Mouse (Mus musculus): Measurements from ENCODE around the gene Npy1r. TPM values are rescaled to one million over a fixed set of nuclear protein-coding genes. Genes with fewer than 3 reads are reported as not detected.

Gene Npy1r
- polyA plus RNA-seq, 1 experiment from 2014 or later = 0.78 TPM

DNA sequence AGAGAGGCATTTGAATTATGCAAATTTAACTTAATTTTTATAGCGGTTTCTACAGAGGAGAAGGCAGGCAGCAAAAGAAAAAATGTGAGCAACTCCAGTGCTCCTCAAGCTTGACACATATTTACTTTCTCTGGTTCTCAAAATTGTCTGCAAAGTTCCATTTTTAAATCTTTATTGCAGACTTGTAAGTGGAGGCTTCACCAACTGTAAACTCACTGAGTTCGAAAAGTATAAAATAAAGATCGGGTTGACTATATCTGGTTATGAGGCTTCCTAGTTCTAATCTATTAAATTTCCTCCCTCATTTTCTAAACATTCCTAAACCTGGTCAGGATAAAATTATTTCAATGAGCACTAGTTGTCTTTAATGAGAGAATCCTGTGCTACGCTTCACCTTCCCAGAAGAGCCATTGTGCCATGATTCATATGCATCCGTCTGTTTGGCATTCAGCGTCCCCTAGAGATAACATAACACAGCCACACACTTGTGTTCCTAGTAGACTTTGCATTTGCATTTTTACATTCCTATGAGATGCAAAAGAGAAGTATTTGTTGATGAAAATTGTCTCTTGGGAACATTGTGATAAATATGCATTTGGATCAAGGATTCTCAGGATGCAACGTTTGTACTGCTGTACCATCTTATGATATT, 17.5 kb downstream of the Npy1r start:
- Histone ChIP-seq H3K9me3 (ENCODE audit: control insufficient read depth, low read length) (no peaks in the 10 kb centered on the region), H3K4me1 (replicated peaks; ENCODE audit: control insufficient read depth, insufficient read depth, low read length) (no peaks in the 10 kb centered on the region), H3K27ac (ENCODE audit: low read depth, low read length) (no peak overlapping the region), H3K4me2 (no peak overlapping the region), H3K9ac (ENCODE audit: low read depth, low read length) (no peak overlapping the region), H3K27me3 (replicated peaks; ENCODE audit: control insufficient read depth, insufficient read depth, low read length) (no peaks in the 10 kb centered on the region), H3K36me3 (ENCODE audit: control insufficient read depth, insufficient read depth, low read length) (no peaks in the 10 kb centered on the region), H3K4me3 (ENCODE audit: low read depth, low read length) (no peak overlapping the region)
- DNase-seq (ENCODE audit: low spot score) (no peak), ATAC-seq (replicated peaks; ENCODE audit: low FRiP score) (no peak)
- 81% methylated on average over 7 of the region's 7 CpGs for WGBS

- no peaks in the 10 kb centered on the region for H3K4me1 ChIP-seq (replicated peaks; ENCODE audit: control insufficient read depth, insufficient read depth, low read length)
- H3K4me2 ChIP-seq = no peak overlapping the region
- H3K9me3 ChIP-seq (ENCODE audit: control insufficient read depth, low read length) = no peaks in the 10 kb centered on the region
- H3K9ac ChIP-seq (ENCODE audit: low read depth, low read length) = no peak overlapping the region
- H3K27me3 ChIP-seq (replicated peaks; ENCODE audit: control insufficient read depth, insufficient read depth, low read length) = no peaks in the 10 kb centered on the region
- H3K27ac ChIP-seq (ENCODE audit: low read depth, low read length) = no peak overlapping the region
- no peak for DNase-seq (ENCODE audit: low spot score)
- WGBS = 78% methylated on average over 2 of the region's 2 CpGs
- H3K36me3 ChIP-seq (ENCODE audit: control insufficient read depth, insufficient read depth, low read length) = no peaks in the 10 kb centered on the region
- ATAC-seq (replicated peaks; ENCODE audit: low FRiP score) = no peak
- H3K4me3 ChIP-seq (ENCODE audit: low read depth, low read length) = no peak overlapping the region
Observed at GRCm38 (mm10) chr8:66722835-66723234, 25.8 kb downstream of the Npy1r start.

DNA sequence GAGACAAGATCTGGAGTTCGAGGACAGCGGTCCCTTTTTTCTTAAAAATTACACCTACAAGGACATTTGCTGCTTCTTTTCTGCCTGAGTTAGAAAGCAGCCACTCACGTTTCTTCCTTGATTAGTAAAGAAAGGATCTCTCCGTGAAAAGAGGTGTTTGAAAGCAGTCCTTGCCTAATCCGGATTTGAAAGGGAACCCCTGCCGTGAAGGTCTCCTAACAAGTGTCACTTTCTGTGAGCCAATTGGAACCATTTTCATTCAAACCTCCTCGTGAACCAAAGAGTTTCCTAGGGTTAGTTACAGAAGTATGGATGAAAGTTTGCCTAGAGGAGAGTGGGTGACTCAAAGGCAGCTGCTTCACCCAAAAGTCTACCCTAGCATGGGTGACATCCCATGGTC, 32.5 kb downstream of the Npy1r start:
- no peak overlapping the region for H3K4me3 ChIP-seq (ENCODE audit: low read depth, low read length)
- 44% methylated on average over 7 of the region's 7 CpGs for WGBS

DNA sequence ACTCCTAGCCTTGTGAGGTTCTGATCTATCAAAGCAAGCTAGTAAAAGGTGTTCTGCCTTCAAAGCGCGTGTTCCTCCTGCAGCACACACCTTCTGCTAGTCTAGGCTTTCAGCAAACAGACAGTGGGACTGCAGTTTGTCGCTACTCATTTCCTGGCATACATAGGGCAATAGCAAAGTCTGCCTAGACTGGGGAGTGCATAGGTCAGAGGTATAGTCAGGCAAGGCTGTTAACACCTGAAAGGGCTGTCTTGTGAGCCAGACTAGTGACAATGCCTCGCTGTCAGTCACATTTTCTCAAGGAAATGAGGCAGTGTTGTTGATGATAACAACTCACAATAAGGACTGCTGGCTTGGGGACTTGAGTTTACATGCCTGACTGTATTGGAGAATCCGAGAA, 35.0 kb downstream of the Npy1r start:
- Histone ChIP-seq H3K36me3 (ENCODE audit: control insufficient read depth, insufficient read depth, low read length) (no peaks in the 10 kb centered on the region), H3K9ac (ENCODE audit: low read depth, low read length) (no peak overlapping the region), H3K4me3 (ENCODE audit: low read depth, low read length) (no peak overlapping the region), H3K9me3 (ENCODE audit: control insufficient read depth, low read length) (no peaks in the 10 kb centered on the region), H3K27ac (ENCODE audit: low read depth, low read length) (no peak overlapping the region), H3K4me2 (no peak overlapping the region), H3K27me3 (replicated peaks; ENCODE audit: control insufficient read depth, insufficient read depth, low read length) (no peaks in the 10 kb centered on the region), H3K4me1 (replicated peaks; ENCODE audit: control insufficient read depth, insufficient read depth, low read length) (no peaks in the 10 kb centered on the region)
- ATAC-seq (replicated peaks; ENCODE audit: low FRiP score) = no peak
- WGBS = 51% methylated on average over 5 of the region's 5 CpGs
- no peak for DNase-seq (ENCODE audit: low spot score)

More for the DNA sequence above, 32.5 kb downstream of the Npy1r start:
- no peak overlapping the region for H3K9ac ChIP-seq (ENCODE audit: low read depth, low read length)
- H3K36me3 ChIP-seq (ENCODE audit: control insufficient read depth, insufficient read depth, low read length) = no peaks in the 10 kb centered on the region
- ATAC-seq (replicated peaks; ENCODE audit: low FRiP score) (no peak), DNase-seq (ENCODE audit: low spot score) (no peak)
- no peaks in the 10 kb centered on the region for H3K4me1 ChIP-seq (replicated peaks; ENCODE audit: control insufficient read depth, insufficient read depth, low read length)
- no peak overlapping the region for H3K27ac ChIP-seq (ENCODE audit: low read depth, low read length)
- no peaks in the 10 kb centered on the region for H3K27me3 ChIP-seq (replicated peaks; ENCODE audit: control insufficient read depth, insufficient read depth, low read length)
- no peak overlapping the region for H3K4me2 ChIP-seq
- H3K9me3 ChIP-seq (ENCODE audit: control insufficient read depth, low read length) = no peaks in the 10 kb centered on the region

GRCm38 (mm10) chr8:66742359-66742758, 45.4 kb downstream of the Npy1r start:
- ATAC-seq (replicated peaks; ENCODE audit: low FRiP score) (no peak), DNase-seq (ENCODE audit: low spot score) (no peak)
- H3K27me3 ChIP-seq (replicated peaks; ENCODE audit: control insufficient read depth, insufficient read depth, low read length) = no peaks in the 10 kb centered on the region
- no peaks in the 10 kb centered on the region for H3K9me3 ChIP-seq (ENCODE audit: control insufficient read depth, low read length)
- no peak overlapping the region for H3K4me2 ChIP-seq
- H3K9ac ChIP-seq (ENCODE audit: low read depth, low read length) = no peak overlapping the region
- no peak overlapping the region for H3K4me3 ChIP-seq (ENCODE audit: low read depth, low read length)
- no peak overlapping the region for H3K27ac ChIP-seq (ENCODE audit: low read depth, low read length)
- WGBS = 37% methylated on average over 1 of the region's 1 CpGs
- no peaks in the 10 kb centered on the region for H3K4me1 ChIP-seq (replicated peaks; ENCODE audit: control insufficient read depth, insufficient read depth, low read length)
- H3K36me3 ChIP-seq (ENCODE audit: control insufficient read depth, insufficient read depth, low read length) = no peaks in the 10 kb centered on the region

DNA sequence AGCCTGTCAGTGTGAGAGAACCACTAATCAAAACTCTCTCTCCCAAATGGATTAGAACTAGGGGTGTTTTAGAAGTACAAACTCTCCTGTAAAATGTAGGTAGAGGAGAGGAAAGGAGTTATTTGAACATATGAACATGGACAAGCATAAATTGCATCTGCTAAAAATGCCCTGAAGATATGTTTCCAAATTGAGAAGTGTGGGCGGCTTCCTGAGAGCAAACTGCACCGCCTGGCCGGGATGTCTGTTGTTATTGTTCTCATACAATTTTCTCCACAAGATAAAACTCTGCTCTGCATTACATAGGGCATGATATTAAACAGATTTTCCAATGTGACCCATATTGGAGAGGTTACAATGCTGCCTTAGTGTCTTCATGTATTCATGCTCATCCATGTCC, 48.6 kb downstream of the Npy1r start:
- Histone ChIP-seq H3K27ac (ENCODE audit: low read depth, low read length) (no peak overlapping the region), H3K27me3 (replicated peaks; ENCODE audit: control insufficient read depth, insufficient read depth, low read length) (no peaks in the 10 kb centered on the region), H3K36me3 (ENCODE audit: control insufficient read depth, insufficient read depth, low read length) (no peaks in the 10 kb centered on the region), H3K4me2 (no peak overlapping the region), H3K9me3 (ENCODE audit: control insufficient read depth, low read length) (no peaks in the 10 kb centered on the region), H3K4me1 (replicated peaks; ENCODE audit: control insufficient read depth, insufficient read depth, low read length) (no peaks in the 10 kb centered on the region), H3K9ac (ENCODE audit: low read depth, low read length) (no peak overlapping the region), H3K4me3 (ENCODE audit: low read depth, low read length) (no peak overlapping the region)
- DNase-seq (ENCODE audit: low spot score) (no peak), ATAC-seq (replicated peaks; ENCODE audit: low FRiP score) (no peak)
- WGBS = 86% methylated on average over 3 of the region's 3 CpGs

DNA sequence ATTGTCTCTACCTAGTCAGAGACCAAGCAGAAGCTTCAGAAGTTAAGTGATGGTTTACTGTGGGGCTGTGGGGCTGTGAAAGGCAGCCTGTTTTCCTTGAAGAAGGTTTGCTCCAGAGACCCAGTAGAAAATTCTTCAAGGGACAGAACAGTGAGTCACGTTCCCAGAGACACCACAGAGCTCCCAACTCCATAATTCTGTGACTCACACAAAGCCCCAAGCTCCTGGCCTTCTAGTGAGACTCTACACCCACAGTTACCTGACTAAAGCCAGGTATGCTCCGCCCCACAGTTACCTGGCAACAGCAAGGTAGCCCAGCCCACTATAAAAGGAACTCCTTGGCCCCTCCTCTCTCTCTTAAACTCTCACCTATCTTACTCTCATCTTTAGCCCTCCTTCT, 54.6 kb downstream of the Npy1r start:
- Histone ChIP-seq H3K36me3 (ENCODE audit: control insufficient read depth, insufficient read depth, low read length) (no peaks in the 10 kb centered on the region), H3K9me3 (ENCODE audit: control insufficient read depth, low read length) (no peaks in the 10 kb centered on the region), H3K4me2 (no peak overlapping the region), H3K4me1 (replicated peaks; ENCODE audit: control insufficient read depth, insufficient read depth, low read length) (no peaks in the 10 kb centered on the region), H3K4me3 (ENCODE audit: low read depth, low read length) (no peak overlapping the region), H3K27ac (ENCODE audit: low read depth, low read length) (no peak overlapping the region), H3K27me3 (replicated peaks; ENCODE audit: control insufficient read depth, insufficient read depth, low read length) (no peaks in the 10 kb centered on the region), H3K9ac (ENCODE audit: low read depth, low read length) (no peak overlapping the region)
- WGBS = 53% methylated on average over 2 of the region's 2 CpGs
- ATAC-seq (replicated peaks; ENCODE audit: low FRiP score) (no peak), DNase-seq (ENCODE audit: low spot score) (no peak)

GRCm38 (mm10) chr8:66756161-66756560, 59.2 kb downstream of the Npy1r start:
- ATAC-seq (replicated peaks; ENCODE audit: low FRiP score) (no peak), DNase-seq (ENCODE audit: low spot score) (no peak)
- no peak overlapping the region for H3K9ac ChIP-seq (ENCODE audit: low read depth, low read length)
- H3K27me3 ChIP-seq (replicated peaks; ENCODE audit: control insufficient read depth, insufficient read depth, low read length) = no peaks in the 10 kb centered on the region
- 87% methylated on average over 2 of the region's 2 CpGs for WGBS
- no peaks in the 10 kb centered on the region for H3K9me3 ChIP-seq (ENCODE audit: control insufficient read depth, low read length)
- no peaks in the 10 kb centered on the region for H3K4me1 ChIP-seq (replicated peaks; ENCODE audit: control insufficient read depth, insufficient read depth, low read length)
- no peak overlapping the region for H3K27ac ChIP-seq (ENCODE audit: low read depth, low read length)
- H3K36me3 ChIP-seq (ENCODE audit: control insufficient read depth, insufficient read depth, low read length) = no peaks in the 10 kb centered on the region
- H3K4me3 ChIP-seq (ENCODE audit: low read depth, low read length) = no peak overlapping the region
- no peak overlapping the region for H3K4me2 ChIP-seq

Measured in liver, embryonic 11.5 days (tissue).